Mouse (Mus musculus) G1E (cell line): Measurements from ENCODE around the gene Pif1. TPM values are rescaled to one million over a fixed set of nuclear protein-coding genes. Genes with fewer than 3 reads are reported as not detected.

Experiments used
- ATAC-seq: 2 replicates; pipeline ENCODE4 v1.8.0; 2016; ENCODE audit warnings: mild to moderate bottlenecking; ENCODE audit not compliant: insufficient number of reproducible peaks, poor library complexity, low FRiP score, severe bottlenecking; ENCODE audit errors: extremely low read depth
- DNase-seq: peaks from one replicate; pipeline ENCODE4 v3.0.0; 2012; ENCODE audit warnings: low spot score
- H3K27me3 ChIP-seq: 2 replicates; pipeline ENCODE4 v1.6.1; 2012; ENCODE audit warnings: mild to moderate bottlenecking, low read length, inconsistent platforms; ENCODE audit not compliant: insufficient read depth
- H3K36me3 ChIP-seq: replicated peaks from 2 replicates; pipeline ENCODE3; 2012; ENCODE audit warnings: mild to moderate bottlenecking, inconsistent platforms
- H3K4me1 ChIP-seq: 2 replicates; pipeline ENCODE4 v1.6.1; 2012; ENCODE audit warnings: low read depth, low read length, inconsistent platforms, mixed read lengths; ENCODE audit not compliant: insufficient read depth
- H3K4me3 ChIP-seq: 2 replicates; pipeline ENCODE4 v1.5.1; 2012; ENCODE audit warnings: low read depth, mild to moderate bottlenecking, inconsistent platforms, low read length, moderate library complexity, mixed read lengths
- H3K9me3 ChIP-seq: replicated peaks from 2 replicates; pipeline ENCODE4 v1.6.1; 2012; ENCODE audit warnings: inconsistent platforms
- CTCF ChIP-seq: IDR thresholded peaks from 2 replicates; pipeline ENCODE4 v1.5.1; 2012; ENCODE audit warnings: low read depth, low read length, inconsistent platforms, mixed read lengths
- GATA1 ChIP-seq: IDR thresholded peaks from 2 replicates; pipeline ENCODE4 v1.6.1; 2012; ENCODE audit warnings: borderline replicate concordance, low read length, inconsistent platforms, mixed read lengths
- GATA2 ChIP-seq: IDR thresholded peaks from 2 replicates; pipeline ENCODE4 v1.6.1; 2012; ENCODE audit warnings: low read depth, low read length, inconsistent platforms, borderline replicate concordance
- POLR2AphosphoS5 ChIP-seq: IDR thresholded peaks from 2 replicates; pipeline ENCODE4 v1.6.1; 2012; ENCODE audit warnings: low read depth, low read length, inconsistent platforms; ENCODE audit not compliant: insufficient replicate concordance
- TAL1 ChIP-seq: conservative IDR thresholded peaks from 2 replicates; pipeline ENCODE4 v1.6.1; 2012; ENCODE audit warnings: low read depth, low read length, inconsistent platforms, mixed read lengths
- polyA plus RNA-seq: library from polyadenylated mRNA; stranded (reverse); fragments of >175 nt; gene quantifications from 2 replicates; pipeline ENCODE4 v1.2.3, GENCODE M21; 2012
- total RNA-seq, 2 experiments: library from RNA; stranded (forward) in 1 of 2; stranded (reverse) in 1 of 2; fragments of 200-1000 nt in 1 of 2; fragments of >200 nt in 1 of 2; fragmentation: Nextera tagmentation in 1 of 2; gene quantifications; 2 replicates each; pipeline ENCODE4 v1.2.3; 2014 to 2017

Gene Pif1
- total and polyA plus RNA-seq, 3 experiments: 7.1 to 28.7 (median 9.1) TPM

DNA sequence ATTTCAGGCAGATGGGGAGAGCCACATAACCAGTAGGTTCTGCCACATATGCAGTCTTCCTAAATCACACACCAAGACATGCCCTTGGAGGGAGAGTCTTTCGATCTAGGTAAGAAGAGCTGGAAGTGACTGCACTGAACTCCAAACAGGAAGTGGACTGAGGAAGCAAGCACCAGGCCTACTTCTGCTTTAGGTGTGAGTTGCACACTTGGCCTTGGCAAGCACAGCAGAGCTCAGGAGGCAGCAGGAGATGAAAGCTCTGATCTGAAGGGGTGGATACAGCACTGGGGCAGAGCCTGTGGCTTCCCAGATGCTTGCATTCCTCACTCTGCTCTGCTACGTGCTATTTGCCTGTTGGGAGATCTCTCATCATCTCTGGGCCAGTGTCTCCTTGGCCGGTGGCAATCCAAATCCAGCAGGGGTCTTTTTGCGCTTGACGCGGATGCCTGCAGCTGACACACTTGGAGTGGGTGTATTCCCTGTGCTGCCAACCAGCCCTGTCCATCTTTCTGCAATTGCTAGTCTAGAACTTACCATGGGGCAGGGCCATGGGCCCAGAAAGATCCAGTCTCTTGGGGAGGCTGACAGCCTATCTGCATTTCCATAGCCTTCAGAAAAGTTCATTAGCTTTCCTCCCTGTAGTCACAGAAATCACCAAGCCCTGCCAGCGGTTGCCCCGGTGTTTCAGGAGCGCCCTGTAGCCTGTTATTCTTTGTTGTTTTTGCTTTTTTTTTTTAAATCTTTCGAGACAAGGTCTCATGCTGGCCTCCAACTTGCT, 41.1 kb upstream of the Pif1 start:
- DNase-seq (peak; percentile 65), ATAC-seq (peak; percentile 22)
- H3K4me1 ChIP-seq: peaks cover 55% of the 10 kb centered on the region

DNA sequence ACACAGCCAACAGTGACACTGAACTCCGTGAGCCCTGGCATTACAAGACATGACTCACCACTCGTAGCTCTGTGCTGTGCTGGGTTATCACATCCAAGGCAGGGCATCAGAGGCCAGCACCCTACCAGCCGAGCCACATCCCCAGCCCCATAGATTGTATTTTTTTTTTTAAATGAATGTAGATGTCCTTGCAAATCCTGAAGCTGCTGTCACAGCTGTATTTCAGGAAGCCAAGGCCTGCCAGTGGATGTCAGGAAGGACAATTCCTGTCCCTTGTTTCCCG, 40.6 kb upstream of the Pif1 start:
- Histone ChIP-seq H3K4me1 (peaks cover 57% of the 10 kb centered on the region), H3K36me3 (no peaks in the 10 kb centered on the region), H3K9me3 (no peaks in the 10 kb centered on the region), H3K4me3 (no peak overlapping the region), H3K27me3 (peaks cover 3% of the 10 kb centered on the region; the same call in 1 of the 2 replicates)
- ATAC-seq (no peak), DNase-seq (no peak)
- TF ChIP-seq GATA2 (no peak), GATA1 (no peak), TAL1 (no peak)

More for the DNA sequence above, 41.1 kb upstream of the Pif1 start:
- Histone ChIP-seq H3K27me3 (peaks cover 3% of the 10 kb centered on the region; the same call in 1 of the 2 replicates), H3K4me3 (no peak overlapping the region), H3K36me3 (no peaks in the 10 kb centered on the region), H3K9me3 (no peaks in the 10 kb centered on the region)
- no peak for TF ChIP-seq GATA2
- no peak for TF ChIP-seq CTCF
- no peak for TF ChIP-seq TAL1
- TF ChIP-seq GATA1: no peak
- no peak for TF ChIP-seq POLR2AphosphoS5

DNA sequence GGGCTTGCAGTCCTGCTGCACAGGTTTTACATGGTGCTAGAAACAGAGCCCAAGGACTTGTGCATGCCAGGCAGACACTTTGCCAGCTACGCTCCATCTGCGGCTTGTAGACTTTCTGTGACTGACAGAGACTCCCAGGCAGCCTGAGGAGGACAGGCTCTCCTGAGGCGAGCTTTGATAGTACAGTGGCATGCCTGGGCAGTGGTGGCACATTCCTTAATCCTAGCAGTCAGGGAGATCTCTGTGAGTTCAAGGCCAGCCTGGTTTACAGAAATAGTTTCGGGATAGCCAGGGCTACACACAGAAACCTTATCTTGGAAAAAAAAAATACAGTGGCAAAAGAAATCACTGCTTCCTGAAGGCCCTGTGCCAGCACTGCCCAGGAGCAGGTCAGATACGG, 39.8 kb upstream of the Pif1 start:
- DNase-seq (no peak), ATAC-seq (no peak)
- TF ChIP-seq CTCF (no peak), TAL1 (no peak), GATA2 (no peak), POLR2AphosphoS5 (no peak), GATA1 (no peak)
- Histone ChIP-seq H3K9me3 (no peaks in the 10 kb centered on the region), H3K27me3 (peaks cover 3% of the 10 kb centered on the region; the same call in 1 of the 2 replicates), H3K4me3 (no peak overlapping the region), H3K36me3 (peaks cover 2% of the 10 kb centered on the region), H3K4me1 (peaks cover 56% of the 10 kb centered on the region)

DNA sequence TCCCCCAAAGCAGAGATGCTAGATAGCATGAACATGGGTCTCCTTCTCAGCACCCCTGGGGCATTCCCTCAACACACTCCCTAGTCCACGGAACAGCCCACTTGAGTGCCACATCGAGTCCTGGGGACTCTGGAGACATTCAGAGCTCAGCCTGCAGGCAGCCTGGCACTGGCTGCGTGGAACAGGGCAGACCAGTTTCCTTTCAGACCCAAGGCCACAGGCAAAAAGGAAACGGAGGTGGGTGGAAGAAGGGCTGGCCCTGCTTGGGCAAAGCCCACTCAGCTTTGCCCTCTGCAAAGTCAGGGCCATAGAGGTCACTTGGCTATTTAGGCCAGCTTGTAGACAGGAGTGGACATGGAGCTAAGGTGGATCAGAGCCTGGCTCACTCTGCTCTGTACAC, 39.1 kb upstream of the Pif1 start:
- DNase-seq: no peak
- peaks cover 4% of the 10 kb centered on the region for H3K36me3 ChIP-seq
- H3K27me3 ChIP-seq: peaks cover 3% of the 10 kb centered on the region; the same call in 1 of the 2 replicates
- H3K4me3 ChIP-seq: no peak overlapping the region
- ATAC-seq: no peak
- H3K4me1 ChIP-seq: peaks cover 57% of the 10 kb centered on the region
- H3K9me3 ChIP-seq: no peaks in the 10 kb centered on the region
- TF ChIP-seq GATA1 (no peak), POLR2AphosphoS5 (no peak), TAL1 (no peak), CTCF (no peak), GATA2 (no peak)

DNA sequence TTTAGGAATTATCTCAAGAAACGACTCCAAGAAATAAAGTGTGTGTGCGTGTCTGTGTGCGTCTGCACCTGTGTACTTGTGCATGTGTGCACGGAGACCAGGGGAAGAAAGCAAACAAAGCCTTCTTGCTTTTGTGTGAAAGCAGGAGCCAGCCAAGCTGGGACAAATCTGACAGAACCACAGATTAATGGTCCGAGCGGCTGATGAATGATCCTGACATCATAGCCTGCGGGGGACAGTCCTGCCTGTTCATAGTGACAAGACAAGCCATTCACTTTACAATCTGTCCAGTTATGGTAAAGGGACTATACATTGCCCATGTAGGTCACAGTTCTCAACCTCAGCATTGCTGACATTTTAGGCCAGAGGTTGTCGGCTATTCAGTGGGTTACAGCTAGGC, 38.6 kb upstream of the Pif1 start:
- H3K4me3 ChIP-seq: no peak overlapping the region
- no peak for TF ChIP-seq GATA2
- no peak for TF ChIP-seq POLR2AphosphoS5
- TF ChIP-seq GATA1: no peak
- no peak for TF ChIP-seq TAL1
- no peak for TF ChIP-seq CTCF

DNA sequence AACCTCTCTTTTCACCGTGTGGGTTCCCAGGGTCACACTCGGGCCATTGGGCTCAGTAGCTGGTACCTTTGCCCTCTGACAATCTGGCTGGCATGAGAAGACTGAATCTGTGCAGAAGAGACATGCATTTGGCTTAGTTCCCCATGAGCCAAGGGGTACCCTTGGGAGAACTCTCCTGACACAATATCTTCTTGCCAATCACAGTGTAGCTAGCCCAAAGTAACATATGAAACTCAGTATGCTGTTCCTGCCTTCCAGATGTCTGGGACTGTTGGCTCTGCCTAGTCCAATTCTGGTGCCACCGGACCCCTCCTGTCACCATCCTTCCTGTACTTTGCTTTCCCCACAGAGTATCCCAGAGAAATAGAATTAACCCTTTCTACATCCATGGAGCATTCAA, 37.8 kb upstream of the Pif1 start:
- H3K36me3 ChIP-seq: peaks cover 5% of the 10 kb centered on the region
- TF ChIP-seq CTCF (no peak), POLR2AphosphoS5 (no peak), TAL1 (no peak), GATA2 (no peak), GATA1 (no peak)
- H3K27me3 ChIP-seq: peaks cover 3% of the 10 kb centered on the region; the same call in 1 of the 2 replicates
- no peak overlapping the region for H3K4me3 ChIP-seq
- ATAC-seq (no peak), DNase-seq (no peak)
- no peaks in the 10 kb centered on the region for H3K9me3 ChIP-seq
- peaks cover 60% of the 10 kb centered on the region for H3K4me1 ChIP-seq

More for the DNA sequence above, 38.6 kb upstream of the Pif1 start:
- no peak for DNase-seq
- H3K27me3 ChIP-seq: peaks cover 3% of the 10 kb centered on the region; the same call in 1 of the 2 replicates
- no peaks in the 10 kb centered on the region for H3K9me3 ChIP-seq
- H3K36me3 ChIP-seq: peaks cover 4% of the 10 kb centered on the region
- H3K4me1 ChIP-seq: peaks cover 57% of the 10 kb centered on the region
- ATAC-seq: no peak
